Mouse (Mus musculus) lung, adult 2 months (tissue): Measurements from ENCODE around the gene Serpina3j. TPM values are rescaled to one million over a fixed set of nuclear protein-coding genes. Genes with fewer than 3 reads are reported as not detected.

Experiments
- DNase-seq: peaks from one replicate; pipeline ENCODE4 v3.0.0; 2022
- H3K4me1 ChIP-seq: fragments of 200-500 bp; 2 replicates; pipeline ENCODE4 v1.6.1; 2011; ENCODE audit warnings: low read length; ENCODE audit not compliant: control insufficient read depth, insufficient read depth
- H3K4me3 ChIP-seq: fragments of 200-500 bp; replicated peaks from 2 replicates; pipeline ENCODE3; 2011; ENCODE audit warnings: low read depth, mild to moderate bottlenecking, control low read depth, low read length; ENCODE audit errors: extremely low read depth
- CTCF ChIP-seq: fragments of 200-500 bp; IDR thresholded peaks from 2 replicates; pipeline ENCODE4 v1.5.1; 2011; ENCODE audit warnings: mild to moderate bottlenecking, low read length, control low read depth; ENCODE audit not compliant: insufficient read depth
- POLR2A ChIP-seq: fragments of 200-500 bp; IDR thresholded peaks from 2 replicates; pipeline ENCODE4 v1.6.1; 2011; ENCODE audit warnings: low read depth, mild to moderate bottlenecking, control low read depth, low read length, borderline replicate concordance; ENCODE audit errors: extremely low read depth
- WGBS: fragments of 180-500 bp; shearing (Covaris S2); methylation state at CpG from one replicate; pipeline ENCODE4 v1.1.7; 2018; 5-methylcytosine and 5-hydroxymethylcytosine counted together
- polyA plus RNA-seq: library from polyadenylated mRNA; depleted of rRNA; stranded (reverse); fragments of >200 nt; gene quantifications from 2 replicates; pipeline ENCODE4 v1.2.3, GENCODE M21; 2012; rRNA removed

The Serpina3j gene
- polyA plus RNA-seq: not detected in 2 replicates

- no peak for TF ChIP-seq POLR2A
- no peak for TF ChIP-seq CTCF
- no peak within 1 kb of the TSS for H3K4me3 ChIP-seq
- DNase-seq: no peak
- WGBS: 79% methylated on average over 1 of the region's 1 CpGs
- H3K4me1 ChIP-seq: no peaks in the 10 kb centered on the region
Observed at GRCm38 (mm10) chr12:104314253-104314652, at the start of gene Serpina3j. Gene Serpina3j (plus strand): TSS chr12:104314553.

GRCm38 (mm10) chr12:104266374-104266773, 48.0 kb upstream of the Serpina3j start:
- TF ChIP-seq CTCF (no peak), POLR2A (no peak)
- H3K4me1 ChIP-seq: no peaks in the 10 kb centered on the region
- DNase-seq: no peak
- 66% methylated on average over 3 of the region's 3 CpGs for WGBS
- no peak overlapping the region for H3K4me3 ChIP-seq

GRCm38 (mm10) chr12:104278216-104279055, 35.9 kb upstream of the Serpina3j start:
- H3K4me3 ChIP-seq: no peak overlapping the region
- no peaks in the 10 kb centered on the region for H3K4me1 ChIP-seq
- 81% methylated on average over 18 of the region's 18 CpGs for WGBS
- DNase-seq: no peak
- TF ChIP-seq POLR2A (no peak), CTCF (no peak)

- DNase-seq: no peak
Observed at GRCm38 (mm10) chr12:104279056-104279435, 35.3 kb upstream of the Serpina3j start.

GRCm38 (mm10) chr12:104283380-104283779, 31.0 kb upstream of the Serpina3j start:
- TF ChIP-seq CTCF (no peak), POLR2A (no peak)
- Histone ChIP-seq H3K4me3 (no peak overlapping the region), H3K4me1 (no peaks in the 10 kb centered on the region)
- DNase-seq: no peak
- 81% methylated on average over 11 of the region's 11 CpGs for WGBS

More at GRCm38 (mm10) chr12:104279056-104279435, 35.3 kb upstream of the Serpina3j start:
- Histone ChIP-seq H3K4me1 (no peaks in the 10 kb centered on the region), H3K4me3 (no peak overlapping the region)
- 23% methylated on average over 3 of the region's 3 CpGs for WGBS
- TF ChIP-seq CTCF (no peak), POLR2A (no peak)

- H3K4me1 ChIP-seq: no peaks in the 10 kb centered on the region
- no peak overlapping the region for H3K4me3 ChIP-seq
- TF ChIP-seq CTCF (no peak), POLR2A (no peak)
- no peak for DNase-seq
Observed at GRCm38 (mm10) chr12:104288336-104288735, 26.0 kb upstream of the Serpina3j start.

- 29% methylated on average over 4 of the region's 4 CpGs for WGBS
- TF ChIP-seq POLR2A: no peak
- TF ChIP-seq CTCF: no peak
- Histone ChIP-seq H3K4me1 (no peaks in the 10 kb centered on the region), H3K4me3 (no peak overlapping the region)
- DNase-seq: no peak
Observed at GRCm38 (mm10) chr12:104289872-104290271, 24.5 kb upstream of the Serpina3j start.

- Histone ChIP-seq H3K4me1 (no peaks in the 10 kb centered on the region), H3K4me3 (no peak overlapping the region)
- TF ChIP-seq POLR2A (no peak), CTCF (no peak)
- no peak for DNase-seq
- 83% methylated on average over 2 of the region's 2 CpGs for WGBS
Observed at GRCm38 (mm10) chr12:104293963-104294362, 20.4 kb upstream of the Serpina3j start.

GRCm38 (mm10) chr12:104298049-104298448, 16.3 kb upstream of the Serpina3j start:
- WGBS: 94% methylated on average over 2 of the region's 2 CpGs
- TF ChIP-seq CTCF (no peak), POLR2A (no peak)
- no peak overlapping the region for H3K4me3 ChIP-seq
- no peak for DNase-seq
- H3K4me1 ChIP-seq: no peaks in the 10 kb centered on the region

GRCm38 (mm10) chr12:104305991-104306390, 8.4 kb upstream of the Serpina3j start:
- no peak for DNase-seq
- TF ChIP-seq CTCF (no peak), POLR2A (no peak)
- no peak overlapping the region for H3K4me3 ChIP-seq
- 75% methylated on average over 4 of the region's 4 CpGs for WGBS
- no peaks in the 10 kb centered on the region for H3K4me1 ChIP-seq
